Mouse (Mus musculus): ENCODE results near the gene Ftsj1.

Ftsj1 gene

DNA sequence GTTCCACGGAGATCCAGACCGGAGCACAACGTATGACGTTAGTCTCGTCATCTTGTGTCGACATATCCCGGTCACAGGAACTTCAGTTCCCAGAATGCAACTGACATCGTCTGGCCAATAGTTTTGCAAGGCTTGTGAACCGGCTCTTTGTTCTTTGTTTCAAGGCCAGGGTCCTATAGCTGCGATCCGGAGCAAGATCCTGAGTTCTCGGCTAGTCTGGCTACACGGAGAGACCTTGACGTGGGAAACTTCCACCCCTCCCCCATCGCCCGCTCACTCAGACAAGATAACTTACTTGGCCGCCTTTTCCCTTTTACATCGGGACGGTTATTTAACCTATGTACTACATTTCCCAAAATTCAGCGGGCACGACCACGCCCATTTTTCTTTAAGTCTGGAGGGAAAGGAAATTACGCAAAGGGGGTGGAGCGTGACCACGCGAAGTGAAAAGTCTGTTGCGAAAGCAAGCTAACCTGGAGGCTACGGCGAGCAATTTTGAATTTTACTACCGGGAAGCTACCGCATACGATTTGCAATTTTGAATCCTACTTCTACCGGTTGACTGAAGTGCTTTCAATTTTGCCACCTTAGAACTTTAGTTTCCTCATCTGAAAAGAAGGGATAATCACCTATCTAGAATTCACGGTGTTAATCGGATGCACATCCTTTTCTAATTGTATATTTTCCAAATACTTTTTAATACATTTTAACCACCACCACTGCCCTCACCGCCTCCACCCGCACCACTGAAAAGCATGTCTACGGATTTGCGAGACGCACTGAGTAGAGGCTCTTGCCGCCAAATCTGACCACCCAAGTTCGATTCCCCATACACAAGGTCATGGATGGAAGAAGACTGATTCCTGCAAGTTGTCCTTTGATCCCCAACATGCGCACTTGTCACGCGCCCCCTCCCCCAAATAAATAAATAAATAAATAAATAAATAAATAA lies at the start of gene Ftsj1:
Gene Ftsj1, minus strand, starts transcription at position 73 of the 952 bp plus-strand sequence.
- DNase-seq = peak; percentile 89

DNA sequence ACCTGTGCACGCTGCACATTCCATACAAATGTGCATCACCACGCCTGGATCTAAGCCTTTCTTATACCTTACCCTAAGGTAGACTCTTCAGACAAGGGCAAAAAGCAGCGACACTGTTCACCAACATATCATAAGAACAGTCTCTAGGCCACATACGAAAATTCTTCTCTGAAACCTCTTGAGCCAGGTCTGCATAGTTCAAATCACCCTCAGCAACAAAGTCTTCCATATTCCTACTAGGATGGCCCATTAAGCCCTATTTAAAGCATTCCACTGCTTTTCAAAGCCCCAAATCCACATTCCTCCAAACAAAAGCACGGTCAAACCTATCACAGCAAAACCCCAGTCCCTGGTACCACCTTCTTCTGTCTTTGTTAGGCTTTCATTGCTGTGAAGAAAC lies 36.4 kb upstream of the Ftsj1 start:
- no peak for DNase-seq

DNA sequence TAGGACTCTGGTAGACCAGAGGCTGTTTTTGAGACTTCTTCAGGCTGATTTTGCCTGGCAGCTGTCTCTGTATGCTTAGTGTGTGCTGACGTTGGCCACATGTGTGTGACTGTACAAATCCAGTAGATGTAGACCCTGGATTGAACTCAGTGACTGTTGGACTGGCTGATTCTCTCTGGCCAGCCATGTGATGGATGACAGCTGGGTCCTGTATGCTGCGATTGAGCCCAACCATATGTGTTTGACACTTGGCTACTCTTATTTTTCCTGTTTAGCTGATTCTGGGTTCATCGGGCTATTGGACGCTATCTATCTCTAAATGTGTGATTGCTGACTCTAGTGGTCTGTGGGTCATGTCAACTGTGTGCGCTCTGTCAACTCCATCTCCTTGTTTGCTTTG lies 21.9 kb upstream of the Ftsj1 start:
- DNase-seq = no peak

DNA sequence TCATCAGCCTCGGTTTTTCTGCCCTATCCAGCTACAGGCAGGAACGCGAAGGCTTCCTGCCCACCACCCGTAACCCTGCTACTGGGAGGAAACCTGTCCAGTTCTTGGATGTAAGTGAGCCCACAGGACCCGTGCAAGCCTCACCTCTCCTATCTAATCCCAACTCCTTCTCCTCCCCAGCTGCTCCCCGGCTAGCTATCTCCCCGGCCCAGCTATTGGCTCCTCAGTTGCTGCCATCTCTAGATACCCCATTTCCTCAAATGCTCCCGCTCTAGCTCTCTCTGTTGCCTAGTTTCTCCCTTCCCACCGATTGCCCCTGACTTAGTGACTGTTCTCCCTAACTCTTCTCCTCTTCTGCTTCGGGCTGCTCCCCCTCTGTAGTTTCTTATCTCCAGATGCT lies 19.8 kb upstream of the Ftsj1 start:
- no peak for DNase-seq

DNA sequence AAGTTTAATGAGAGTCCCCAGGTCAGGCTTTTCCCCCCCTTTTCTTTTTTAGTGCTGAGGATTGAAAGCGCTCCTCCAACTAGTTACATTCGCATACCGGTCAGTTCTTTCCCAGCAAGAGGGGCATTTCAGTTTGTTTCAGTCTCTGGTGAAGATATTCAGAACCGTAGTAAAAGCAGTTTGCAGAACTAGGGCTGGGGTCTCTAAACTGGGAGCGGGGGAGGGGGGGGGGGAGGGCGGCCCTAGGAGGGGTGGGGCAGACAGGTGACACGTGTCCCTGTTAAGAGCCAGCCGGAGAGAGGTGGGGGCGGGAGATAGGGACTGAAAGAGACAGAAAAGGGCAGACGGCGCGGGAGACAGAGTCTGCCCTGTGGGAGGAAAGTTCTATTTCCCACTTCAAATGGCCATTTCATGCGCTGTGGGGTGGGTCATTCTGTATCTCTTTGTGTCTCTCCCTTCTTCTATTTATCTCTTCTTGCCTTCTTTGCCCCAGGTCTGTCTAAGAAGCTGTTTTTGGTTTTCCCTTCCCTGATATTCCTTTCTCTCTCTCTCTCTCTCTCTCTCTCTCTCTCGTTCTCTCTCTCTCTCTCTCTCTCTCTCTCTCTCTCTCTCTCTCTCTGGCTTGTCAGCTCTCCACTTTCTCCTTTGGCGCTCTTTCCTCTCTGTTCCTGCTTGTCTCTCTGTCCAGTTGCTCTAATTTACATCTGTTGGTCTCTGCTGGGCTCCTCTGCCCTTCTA lies 19.0 kb upstream of the Ftsj1 start, which contains the start of gene Slc38a5:
Gene Slc38a5, plus strand, starts transcription at position 51 of the 738 bp plus-strand sequence.
- DNase-seq = no peak

DNA sequence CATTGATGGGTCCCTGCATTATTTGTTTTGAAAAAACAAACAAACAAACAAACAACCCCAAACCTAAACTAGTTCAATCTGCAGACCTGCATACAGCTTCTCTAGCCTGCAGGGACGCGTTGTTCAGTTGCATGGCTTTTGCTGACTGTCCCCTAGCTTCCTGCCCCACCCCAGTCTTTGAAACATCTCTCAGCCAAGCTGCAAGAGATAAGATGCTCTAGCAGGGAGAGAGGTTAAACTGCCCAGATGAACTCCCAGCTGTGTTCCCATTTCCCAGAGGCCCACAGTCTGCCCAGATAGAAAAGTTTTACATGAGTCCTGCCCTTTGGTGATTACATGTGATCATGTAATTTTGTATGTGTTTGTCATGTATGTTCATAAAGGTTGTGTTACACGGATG lies 12.0 kb upstream of the Ftsj1 start:
- DNase-seq = no peak

DNA sequence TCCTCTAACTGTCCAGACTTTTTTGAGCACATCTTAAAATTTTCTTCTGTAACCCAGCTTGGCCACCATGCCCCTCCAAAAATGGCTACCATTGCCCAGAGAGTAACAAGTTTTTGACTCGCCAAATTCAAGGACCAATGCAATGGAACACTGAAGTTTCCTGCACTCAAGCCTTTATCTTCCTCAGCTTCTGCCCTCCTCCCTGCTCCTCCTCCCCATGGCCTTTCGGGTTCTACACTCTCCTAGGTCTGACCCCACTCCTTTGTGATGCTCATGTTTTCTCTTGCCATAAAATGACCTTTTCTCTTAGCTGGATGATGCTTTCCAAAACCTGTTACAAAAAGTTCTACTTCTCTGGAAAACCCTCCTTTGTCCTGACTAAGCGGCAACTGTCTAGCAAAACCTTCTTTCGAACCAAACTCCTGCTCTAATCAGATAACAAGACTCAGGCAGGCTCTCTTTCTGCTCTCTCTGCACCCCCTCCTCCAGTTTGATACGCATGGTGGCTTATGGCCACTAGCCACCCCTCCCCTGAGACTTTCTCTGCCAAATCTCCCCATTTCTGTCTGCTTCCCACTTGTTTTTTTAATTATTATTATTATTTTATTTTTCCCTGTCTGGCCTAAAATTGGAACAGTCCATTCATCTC lies 11.1 kb upstream of the Ftsj1 start:
- no peak for DNase-seq

DNA sequence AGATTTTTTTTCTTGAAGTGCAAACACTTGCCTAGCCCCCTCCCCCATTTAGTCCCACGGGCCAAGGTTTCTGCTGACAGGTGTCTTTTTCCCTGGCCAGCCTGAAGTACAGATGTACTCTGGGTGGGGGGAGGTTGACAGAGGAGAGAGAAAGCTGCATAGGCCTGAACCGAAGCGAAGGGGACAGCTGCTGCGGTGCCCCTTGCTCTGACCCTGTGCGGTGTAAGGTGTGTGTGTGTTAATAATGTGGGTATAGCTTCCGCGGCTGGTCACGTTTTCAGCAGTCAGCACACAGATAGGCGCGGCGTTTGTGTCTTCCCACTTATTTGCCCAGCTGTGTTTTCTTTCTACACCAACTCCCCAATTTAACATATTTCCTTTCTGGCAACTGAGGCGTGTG lies 7.3 kb upstream of the Ftsj1 start:
- DNase-seq = no peak

DNA sequence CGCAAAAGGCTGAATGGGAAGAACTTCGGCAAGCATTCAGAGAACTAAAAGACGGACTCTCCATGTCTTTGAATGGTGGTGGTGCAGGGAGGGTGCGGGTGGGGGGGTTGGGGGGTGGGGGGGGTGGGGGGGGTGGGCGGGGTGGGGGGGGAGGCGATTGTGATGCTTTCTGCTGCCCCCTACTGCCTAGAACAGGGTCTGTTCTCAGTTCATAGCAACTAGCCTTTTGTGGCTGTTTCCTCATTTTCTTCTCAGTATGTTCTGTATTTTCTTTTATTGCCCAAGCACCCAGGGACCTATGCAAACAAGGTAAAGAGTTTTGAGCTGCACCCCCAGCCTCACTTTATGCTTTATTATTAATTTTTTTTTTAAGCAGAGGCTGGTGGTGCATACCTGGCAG lies 3.6 kb upstream of the Ftsj1 start:
- no peak for DNase-seq

DNA sequence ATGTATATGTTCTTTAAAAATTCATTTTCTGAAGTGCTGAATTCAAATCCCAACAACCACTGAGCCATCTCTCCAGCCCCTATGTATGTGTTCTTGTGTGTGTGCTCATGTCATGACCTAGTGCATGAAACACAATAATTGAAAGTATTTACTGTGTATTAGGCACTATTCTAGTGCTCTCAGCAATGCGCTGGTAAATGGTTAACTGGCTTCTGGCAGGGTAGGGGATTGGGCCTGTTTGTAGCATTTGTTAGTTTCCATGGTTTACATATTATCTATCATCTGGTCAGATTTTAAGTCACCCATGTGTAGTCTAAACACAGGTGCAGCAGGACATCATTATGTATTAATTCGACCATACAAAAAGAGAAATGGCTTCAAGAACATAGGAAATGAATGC lies 1.5 kb upstream of the Ftsj1 start:
- peak; percentile 21 for DNase-seq

DNA sequence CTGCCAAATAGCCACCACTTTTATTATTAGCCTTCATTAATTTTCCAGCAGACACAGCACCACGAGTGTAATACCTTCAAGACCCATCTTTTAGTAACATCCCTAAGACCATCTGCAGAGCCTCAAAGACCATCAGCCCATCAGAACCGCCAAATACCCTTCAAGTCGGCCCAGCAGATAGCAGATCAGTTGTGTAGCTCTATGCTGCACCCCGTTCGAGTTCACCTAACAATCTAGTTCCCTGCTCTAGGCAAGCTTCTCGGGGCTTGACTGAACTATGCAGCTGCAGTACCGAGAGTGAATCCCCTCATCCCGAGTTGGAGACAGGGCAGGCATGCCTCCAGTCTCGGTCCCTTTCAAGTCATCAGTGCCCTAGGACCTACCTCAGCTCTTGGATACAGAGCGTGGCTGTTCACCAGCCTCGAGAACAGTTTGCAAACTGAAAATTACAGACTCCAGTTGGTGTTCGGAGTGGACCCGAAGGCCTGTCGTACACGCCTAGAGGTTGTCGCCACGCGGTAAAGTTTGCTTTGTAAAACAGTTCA lies 345 bp downstream of the Ftsj1 start:
- DNase-seq = no peak

DNA sequence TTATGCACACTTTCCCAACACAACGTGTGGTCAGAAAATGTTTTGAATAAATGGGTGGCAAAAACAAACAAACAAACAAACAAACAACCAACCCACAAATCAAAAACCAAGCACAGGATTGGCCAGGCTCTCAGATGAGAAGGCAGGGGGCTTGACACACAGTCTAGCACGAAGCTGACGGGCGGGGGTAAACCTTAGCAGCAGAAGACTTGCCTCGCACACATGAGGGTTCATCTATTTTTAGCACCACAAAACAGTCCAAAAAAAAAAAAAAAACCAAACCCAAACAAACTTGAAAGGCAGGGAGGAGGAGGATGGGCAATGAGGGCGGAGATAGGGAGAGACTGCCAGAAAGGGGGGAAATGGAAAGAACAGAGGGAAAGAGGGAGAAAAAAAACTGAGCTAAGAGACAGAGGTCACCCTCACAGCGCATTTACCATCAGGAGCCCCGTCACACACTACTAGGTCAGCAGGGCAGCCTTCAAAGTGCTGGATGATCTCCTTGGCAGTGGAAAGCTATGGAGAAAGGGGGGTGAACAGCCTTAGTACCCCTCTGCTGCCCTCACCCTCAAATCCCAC lies 3.6 kb downstream of the Ftsj1 start:
- no peak for DNase-seq

DNA sequence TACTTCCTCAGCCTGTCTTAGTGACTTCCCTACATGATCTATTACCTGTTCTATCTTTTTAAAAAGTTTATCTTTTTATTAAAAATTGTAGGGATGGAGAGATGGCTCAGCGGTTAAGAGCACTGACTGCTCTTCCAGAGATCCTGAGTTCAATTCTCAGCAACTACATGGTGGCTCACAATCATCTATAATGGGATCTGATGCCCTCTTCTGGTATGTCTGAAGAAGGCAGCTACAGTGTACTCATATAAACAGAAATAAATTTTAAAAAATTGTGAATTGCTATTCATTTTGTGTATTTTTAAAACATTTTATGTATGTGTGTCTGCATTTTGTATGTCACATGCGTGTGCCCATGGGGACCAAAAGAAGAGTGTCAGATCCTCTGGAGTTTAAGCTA lies 4.5 kb downstream of the Ftsj1 start:
- no peak for DNase-seq

DNA sequence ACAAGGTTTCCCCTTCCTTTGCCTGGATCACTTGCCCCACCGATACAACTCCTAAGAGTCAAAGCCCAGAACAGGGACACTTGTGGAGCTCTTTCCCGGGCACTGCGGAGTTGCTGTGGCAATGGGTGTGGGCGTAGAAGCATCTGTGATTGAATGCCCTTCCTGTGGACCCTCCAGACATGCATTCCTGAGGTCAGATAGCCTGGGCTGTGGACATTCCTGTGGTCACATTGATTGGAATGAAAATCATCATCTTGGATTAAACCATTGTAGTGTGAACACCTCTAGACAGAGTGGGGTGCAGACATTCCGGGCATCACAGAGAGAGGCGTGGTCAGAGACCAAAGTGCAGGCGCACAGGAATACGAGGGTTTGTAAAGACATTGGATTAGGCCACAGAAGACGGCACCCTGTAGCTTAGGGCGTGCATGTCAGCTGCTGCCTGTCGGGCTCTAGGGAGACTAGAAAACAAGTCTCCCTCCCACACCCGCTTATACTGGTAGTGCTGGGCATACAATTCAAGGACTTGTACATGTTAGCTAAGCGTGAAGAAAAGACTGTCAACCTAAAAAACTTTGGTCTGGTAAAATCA lies 13.3 kb downstream of the Ftsj1 start:
- no peak for DNase-seq

DNA sequence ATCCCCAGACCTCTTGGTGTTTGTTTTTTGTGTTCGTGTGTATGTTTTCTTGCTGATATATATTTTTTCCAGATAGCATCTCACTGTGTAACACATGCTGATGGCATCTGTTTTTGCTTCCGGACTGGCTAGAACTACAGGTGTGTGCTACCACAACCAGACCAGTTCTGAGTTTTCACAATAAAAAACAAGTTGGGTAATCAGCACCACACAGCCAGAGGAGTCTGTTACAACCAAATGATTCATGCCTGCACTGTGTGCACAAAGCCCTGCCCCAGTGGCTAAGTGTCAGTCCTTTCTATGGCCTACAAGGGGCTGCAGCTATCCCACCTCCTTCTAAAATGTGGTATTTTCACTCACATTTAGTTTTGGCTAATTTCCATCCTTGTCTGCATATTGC lies 15.5 kb downstream of the Ftsj1 start:
- no peak for DNase-seq

DNA sequence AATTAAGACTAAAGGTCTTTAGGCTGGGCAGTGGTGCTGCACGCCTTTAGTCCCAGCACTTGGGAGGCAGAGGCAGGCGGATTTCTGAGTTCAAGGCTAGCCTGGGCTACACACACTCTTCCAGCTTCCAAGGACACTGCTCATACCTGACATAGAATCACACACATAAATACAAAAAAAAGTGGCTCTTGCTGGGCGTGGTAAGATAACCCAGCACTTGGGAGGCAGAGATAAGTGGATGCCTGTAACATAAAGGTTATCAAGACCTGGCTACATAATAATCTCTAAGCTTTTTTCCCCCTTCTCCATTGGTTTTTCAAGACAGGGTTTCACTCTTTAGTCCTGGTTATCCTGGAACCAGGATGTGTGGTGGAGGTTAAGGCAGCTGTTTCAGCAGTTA lies 18.6 kb downstream of the Ftsj1 start:
- no peak for DNase-seq

DNA sequence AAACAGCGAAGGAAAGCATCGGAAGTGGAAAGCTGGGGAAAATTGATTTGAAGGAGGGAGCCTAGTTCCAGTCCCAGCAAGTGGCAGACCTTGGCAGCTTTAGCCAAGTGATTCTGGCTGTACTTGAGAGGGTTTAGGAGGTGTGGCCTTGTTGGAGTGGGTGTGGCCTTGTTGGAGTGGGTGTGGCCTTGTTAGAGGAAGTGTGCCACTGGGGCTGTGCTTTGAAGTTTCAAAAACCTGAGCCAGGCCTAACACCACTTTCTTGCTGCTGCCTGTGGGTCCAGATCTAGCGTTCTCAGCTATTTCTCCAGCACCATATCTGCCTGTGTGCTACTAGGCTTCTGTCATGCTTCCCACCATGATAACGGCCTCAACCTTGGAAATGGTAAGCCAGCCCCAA lies 21.9 kb downstream of the Ftsj1 start:
- DNase-seq = no peak

DNA sequence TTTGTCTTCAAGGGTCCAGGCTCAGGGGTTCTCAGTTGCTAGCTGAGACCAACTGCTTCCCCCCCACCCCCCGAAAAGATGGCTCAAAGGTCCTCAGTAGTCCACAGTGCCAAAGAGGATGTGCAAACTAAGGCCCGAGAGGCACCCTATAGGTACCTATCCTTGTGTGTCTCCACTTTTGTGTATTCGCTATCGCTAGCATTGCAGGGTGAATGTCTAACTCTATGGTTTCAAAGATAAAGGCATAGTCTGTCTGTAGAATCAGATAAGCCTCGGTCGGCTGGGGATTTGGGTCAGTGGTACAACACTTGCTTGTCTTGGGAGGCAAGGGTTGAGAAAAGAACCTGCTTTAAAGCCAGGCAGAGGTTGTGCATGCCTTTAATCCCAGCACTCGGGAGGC lies 28.7 kb downstream of the Ftsj1 start:
- no peak for DNase-seq

DNA sequence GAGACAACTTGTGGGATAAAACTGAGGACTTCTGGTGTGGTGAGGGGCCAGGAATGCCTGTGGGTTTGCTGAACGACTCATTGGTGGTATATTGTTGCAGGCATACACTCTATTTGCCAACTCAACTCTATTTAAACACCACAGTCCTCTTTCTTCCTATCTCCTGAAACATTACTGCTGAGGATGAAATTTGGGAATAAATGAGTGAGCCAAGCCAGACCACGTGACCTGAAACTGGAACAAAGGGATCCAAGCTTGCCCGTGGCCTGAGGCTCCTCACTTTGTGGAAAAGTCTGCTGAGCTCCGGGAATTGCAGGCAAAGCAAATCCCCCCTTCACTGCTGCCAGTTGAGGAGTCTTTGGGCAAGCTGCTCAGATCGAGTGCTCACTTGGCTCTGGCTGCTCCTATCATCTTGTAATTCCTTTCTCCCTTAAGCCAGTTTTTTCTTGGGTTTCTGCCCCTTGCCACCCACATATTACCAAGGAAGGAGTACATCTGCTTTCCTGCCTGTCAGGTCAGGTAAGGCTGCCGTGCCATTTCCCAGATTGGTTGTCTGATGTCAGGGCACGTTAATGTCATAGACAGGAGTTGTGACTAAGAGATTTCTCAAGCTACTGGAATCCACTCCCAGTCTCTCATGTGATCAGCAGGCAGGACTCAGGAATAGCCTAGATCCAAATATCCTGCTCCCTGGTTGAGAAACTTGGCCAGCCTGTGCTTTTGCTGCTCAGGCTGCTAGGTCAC lies 29.4 kb downstream of the Ftsj1 start:
- no peak for DNase-seq

DNA sequence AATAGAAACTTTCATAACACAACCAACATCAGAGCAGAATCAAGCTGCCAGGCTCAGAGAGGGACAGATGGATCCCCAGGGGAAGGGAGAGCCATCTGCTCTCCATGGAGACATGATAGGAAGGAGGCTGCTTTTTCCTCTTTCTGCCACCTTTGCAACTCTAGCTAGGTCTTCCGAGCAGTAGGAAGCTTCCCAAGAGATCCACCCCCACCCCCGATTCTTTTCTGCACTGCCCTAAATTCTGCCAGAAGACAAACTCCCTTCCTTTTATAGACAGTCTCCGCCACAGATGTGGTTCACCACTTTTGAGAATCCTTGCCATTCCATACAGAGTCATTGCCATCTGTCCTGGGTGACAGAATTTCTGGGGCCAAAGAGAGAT lies 29.9 kb downstream of the Ftsj1 start:
- DNase-seq = no peak

DNA sequence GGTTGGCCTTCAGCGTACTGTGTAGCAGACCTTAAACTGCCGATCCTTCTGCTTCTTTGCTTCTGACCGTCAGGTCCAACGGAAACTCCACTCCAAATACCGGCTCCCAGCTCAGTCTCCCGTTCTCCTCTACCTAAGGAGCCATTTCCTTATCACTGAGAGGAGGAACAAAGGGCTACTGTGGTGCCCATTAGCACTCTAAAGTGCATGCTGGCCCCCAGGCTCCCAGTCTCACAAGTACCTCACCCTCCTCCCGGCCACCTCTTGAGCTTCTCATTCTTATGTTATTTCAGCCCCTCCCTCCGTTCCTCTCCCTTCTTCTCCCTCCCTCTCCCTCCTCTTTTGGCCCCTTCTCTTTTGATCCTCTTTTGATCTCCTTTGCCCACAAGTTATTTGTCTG lies 32.6 kb downstream of the Ftsj1 start:
- no peak for DNase-seq

DNA sequence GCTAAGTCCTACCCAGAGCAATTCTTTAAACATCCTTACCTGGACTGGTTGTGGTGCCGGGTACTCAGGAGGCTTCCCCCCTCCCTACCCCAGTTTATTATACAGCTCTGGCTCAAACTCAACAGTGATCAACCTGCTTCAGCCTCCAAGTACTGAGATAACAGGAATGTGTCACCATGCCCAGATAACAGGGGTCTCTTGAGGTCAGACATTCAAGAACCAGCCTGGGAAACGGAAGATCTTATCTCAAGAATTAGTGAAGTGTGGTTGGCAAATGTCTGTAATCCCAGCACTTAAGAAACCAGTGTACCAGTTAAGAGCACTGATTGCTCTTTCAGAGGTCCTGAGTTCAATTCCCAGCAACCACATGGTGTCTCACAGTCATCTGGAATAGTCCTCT lies 34.1 kb downstream of the Ftsj1 start:
- no peak for DNase-seq

Data from kidney, adult 18-20 months (tissue).